Mouse (Mus musculus) ES-E14 (cell line): Measurements from ENCODE around the gene Jchain. TPM values are rescaled to one million over a fixed set of nuclear protein-coding genes. Genes with fewer than 3 reads are reported as not detected.

Experiments used
- DNase-seq: peaks from one replicate; pipeline ENCODE4 v3.0.0-alpha.2; 2013; ENCODE audit warnings: low read depth, low spot score
- H3K27ac ChIP-seq: 2 replicates; pipeline ENCODE4 v1.5.1; 2012; ENCODE audit warnings: low read depth, mild to moderate bottlenecking, low read length, moderate library complexity, mixed read lengths; ENCODE audit not compliant: poor library complexity, insufficient read depth, severe bottlenecking
- H3K36me3 ChIP-seq: 2 replicates; pipeline ENCODE4 v1.6.1; 2012; ENCODE audit warnings: mild to moderate bottlenecking, low read length, moderate library complexity, mixed read lengths; ENCODE audit not compliant: control insufficient read depth, poor library complexity, insufficient read depth, severe bottlenecking
- H3K4me1 ChIP-seq, 2 experiments: fragments of 150-350 bp in 1 of 2; sonication (generic) in 1 of 2; 2 replicates each; pipeline ENCODE4 v1.6.1; 2012; ENCODE audit warnings: low read length in 2 of 2, mild to moderate bottlenecking in 1 of 2, mixed read lengths in 1 of 2; ENCODE audit not compliant: control insufficient read depth in 2 of 2, insufficient read depth in 2 of 2, poor library complexity in 1 of 2
- H3K4me3 ChIP-seq, 2 experiments: fragments of 150-350 bp in 1 of 2; sonication (generic) in 1 of 2; 2 replicates each; pipeline ENCODE4 v1.5.1; 2012; ENCODE audit warnings: low read length in 2 of 2, low read depth in 1 of 2, mild to moderate bottlenecking in 1 of 2, mixed read lengths in 1 of 2; ENCODE audit not compliant: insufficient read depth in 1 of 2, poor library complexity in 1 of 2, severe bottlenecking in 1 of 2
- H3K9ac ChIP-seq: 2 replicates; pipeline ENCODE4 v1.6.1; 2012; ENCODE audit warnings: low read depth, mild to moderate bottlenecking, low read length, mixed read lengths; ENCODE audit not compliant: poor library complexity, insufficient read depth, severe bottlenecking
- H3K9me3 ChIP-seq: fragments of 150-350 bp; sonication (generic); 2 replicates; pipeline ENCODE4 v1.6.1; 2012; ENCODE audit warnings: low read depth, mild to moderate bottlenecking, low read length; ENCODE audit not compliant: control insufficient read depth, insufficient read depth
- CHD2 ChIP-seq: IDR thresholded peaks from 2 replicates; pipeline ENCODE4 v1.6.1; 2014; ENCODE audit warnings: mild to moderate bottlenecking, low read depth, low read length, inconsistent platforms
- HCFC1 ChIP-seq: IDR thresholded peaks from 2 replicates; pipeline ENCODE4 v1.6.1; 2012; ENCODE audit warnings: low read length, inconsistent platforms, borderline replicate concordance; ENCODE audit not compliant: insufficient read depth
- MAFK ChIP-seq: IDR thresholded peaks from 2 replicates; pipeline ENCODE4 v1.6.1; 2014; ENCODE audit warnings: mild to moderate bottlenecking, low read depth, low read length, inconsistent platforms; ENCODE audit not compliant: insufficient read depth
- ZC3H11A ChIP-seq: IDR thresholded peaks from 2 replicates; pipeline ENCODE4 v1.6.1; 2012; ENCODE audit warnings: low read depth, mild to moderate bottlenecking, inconsistent platforms, low read length, borderline replicate concordance
- ZNF384 ChIP-seq: IDR thresholded peaks from 2 replicates; pipeline ENCODE4 v1.6.1; 2012; ENCODE audit warnings: low read depth, low read length, inconsistent platforms
- in situ Hi-C, 2 experiments: fragments of 600-800 bp; cut with MboI; formaldehyde crosslinking; loops; one replicate each; pipeline ENCODE4 v1.15.1; 2025; ENCODE audit warnings: low sequenced_read_pairs in 2 of 2, inconsistent platforms in 1 of 2; ENCODE audit not compliant: unreplicated experiment in 2 of 2
- total RNA-seq: library from RNA; depleted of rRNA; stranded (reverse); fragments of 300-350 nt; gene quantifications from 2 replicates; pipeline ENCODE4 v1.2.3, GENCODE M21; 2012

Jchain gene
- total RNA-seq, 1 experiment: 2.2 TPM

DNA sequence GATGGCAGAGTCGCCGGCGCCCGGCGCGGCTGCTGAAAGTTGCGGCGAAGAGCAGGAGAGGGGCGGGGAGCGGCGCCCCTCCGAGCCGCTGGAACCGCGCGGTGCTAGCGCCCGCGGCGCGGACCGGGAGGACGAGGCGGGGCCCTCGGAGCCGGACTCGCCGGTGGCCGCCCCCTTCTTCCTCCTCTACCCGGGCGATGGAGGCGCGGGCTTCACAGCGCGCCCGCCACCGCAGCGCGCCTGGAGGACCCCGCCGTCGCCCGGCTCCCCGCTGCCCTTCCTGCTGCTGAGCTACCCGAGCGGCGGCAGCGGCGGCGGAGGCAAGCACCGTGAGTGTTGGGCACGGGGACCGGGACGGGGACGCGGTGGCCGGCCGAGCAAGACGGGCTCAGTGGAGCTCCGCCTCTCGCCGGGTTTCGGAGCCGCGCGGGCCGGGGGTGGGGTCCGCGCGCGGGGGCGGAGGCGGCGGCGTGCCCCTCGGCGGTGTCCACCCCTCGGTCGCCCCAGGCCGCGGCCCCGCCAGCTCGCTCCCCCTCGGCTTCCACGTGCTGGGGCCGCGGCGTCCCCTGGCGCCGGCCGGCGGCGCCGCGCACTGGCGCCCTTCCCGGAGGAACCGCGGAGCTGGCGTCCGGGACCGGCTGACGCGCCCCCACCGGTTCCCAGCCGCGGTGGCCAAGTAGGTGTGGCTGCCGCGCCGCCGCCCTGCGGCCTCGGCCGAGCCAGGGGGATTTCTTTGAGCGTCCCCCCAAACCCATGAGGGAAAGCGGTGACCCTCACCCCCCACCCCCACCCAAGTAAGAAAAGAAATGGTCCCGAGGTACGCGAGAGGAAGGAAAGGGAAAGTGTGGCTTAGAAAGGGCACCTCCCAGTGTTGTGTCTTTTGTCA lies 37.7 kb upstream of the Jchain start:
- Histone ChIP-seq H3K9ac (peak overlapping the region; percentile 70), H3K27ac (no peak overlapping the region), H3K9me3 (no peaks in the 10 kb centered on the region), H3K4me1 (peaks cover 7 to 14% of the 10 kb centered on the region in 2 experiments), H3K36me3 (no peaks in the 10 kb centered on the region), H3K4me3 (peak overlapping the region; percentile 89 to 99)
- in situ Hi-C loops: no loop called here
- DNase-seq: no peak
- TF ChIP-seq ZNF384: no peak

DNA sequence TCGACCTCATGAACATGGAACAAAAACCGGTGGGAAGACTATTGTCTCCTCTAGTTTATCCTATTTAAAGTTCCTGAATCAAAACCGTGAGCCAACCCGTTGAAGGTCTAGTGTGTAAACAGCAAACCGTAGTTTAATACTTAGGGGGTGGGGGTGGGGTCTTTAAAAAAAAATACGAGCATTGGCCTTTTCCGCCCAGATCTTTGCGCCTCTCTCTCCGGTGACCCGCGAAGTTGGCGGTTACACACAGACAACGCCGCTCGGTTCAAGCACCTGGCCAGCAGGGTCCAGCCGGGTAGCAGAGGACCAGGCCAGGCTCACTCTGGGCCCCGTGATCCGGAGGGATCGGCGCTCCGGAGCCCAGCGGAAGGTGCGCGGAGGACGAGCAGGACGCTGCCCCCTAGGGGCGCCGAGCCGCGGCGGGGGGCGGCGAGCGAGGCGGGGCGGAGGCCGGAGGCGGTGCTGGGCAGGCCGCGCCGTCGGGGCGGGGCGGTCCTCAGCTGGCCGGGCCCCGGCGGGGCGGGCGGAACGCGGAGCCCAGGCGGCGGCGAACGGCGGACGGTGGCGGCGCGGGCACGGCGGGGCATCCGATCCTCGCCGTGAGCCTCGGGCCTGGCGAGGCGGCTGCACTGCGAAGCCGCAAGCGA lies 36.9 kb upstream of the Jchain start, which contains the start of gene Rufy3:
Gene Rufy3, plus strand, starts transcription at position 540 of the 647 bp plus-strand sequence.
- peaks cover 4 to 10% of the 10 kb centered on the region in 2 experiments for H3K4me1 ChIP-seq

DNA sequence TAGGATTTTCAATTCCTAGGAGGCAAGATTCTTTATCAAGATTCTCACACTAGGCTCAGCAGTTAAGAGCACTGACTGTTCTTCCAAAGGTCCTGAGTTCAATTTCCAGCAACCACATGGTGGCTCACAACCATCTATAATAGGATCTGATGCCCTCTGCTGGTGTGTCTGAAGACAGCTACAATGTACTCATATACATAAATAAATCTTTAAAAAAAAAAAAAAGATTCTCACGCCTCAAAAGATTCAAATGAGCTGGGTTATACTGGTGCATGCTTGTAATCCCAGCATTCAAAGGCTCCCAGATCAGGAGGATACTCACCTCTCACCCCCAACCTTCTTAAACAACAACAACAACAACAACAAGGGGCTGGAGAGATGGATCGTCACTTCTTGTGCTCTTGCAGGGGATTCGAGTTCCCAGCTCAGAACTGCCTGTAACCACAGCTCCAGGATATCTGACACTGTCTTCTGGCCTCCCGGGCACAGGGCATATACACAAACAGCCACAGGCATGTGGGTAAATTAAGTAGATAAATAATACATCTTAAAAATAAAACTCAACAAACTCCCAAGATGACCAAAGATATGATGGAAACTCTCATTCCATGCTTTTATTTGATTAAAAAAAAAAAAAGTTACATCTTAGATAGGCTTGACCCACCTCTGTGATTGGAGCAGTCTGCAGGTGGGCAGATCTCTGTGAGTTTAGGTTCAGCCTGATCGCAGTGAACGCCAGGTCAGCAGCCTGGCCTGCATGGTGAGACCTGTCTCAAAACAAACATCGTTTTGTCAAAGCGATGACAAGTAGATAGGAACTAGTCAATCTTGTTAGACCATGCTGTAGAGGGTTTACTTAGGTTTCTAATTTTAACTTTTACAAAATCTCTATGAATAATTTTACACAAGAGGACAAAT lies 35.4 kb upstream of the Jchain start:
- in situ Hi-C loops: no loop called here
- Histone ChIP-seq H3K9me3 (no peaks in the 10 kb centered on the region), H3K4me3 (no peak overlapping the region), H3K27ac (no peak overlapping the region), H3K36me3 (no peaks in the 10 kb centered on the region), H3K4me1 (peaks cover 3 to 10% of the 10 kb centered on the region in 2 experiments), H3K9ac (no peak overlapping the region)
- no peak for DNase-seq
- TF ChIP-seq ZC3H11A: no peak
- peak; percentile 52; the same call in 1 of the 2 replicates for TF ChIP-seq ZNF384
- no peak for TF ChIP-seq CHD2

More for the DNA sequence above, 36.9 kb upstream of the Jchain start, which contains the start of gene Rufy3:
- no peak for TF ChIP-seq ZC3H11A
- 0 out of 2 replicates have a peak, but pooled peaks have one; percentile 40 for TF ChIP-seq ZNF384
- no peak for TF ChIP-seq MAFK
- TF ChIP-seq CHD2: no peak
- no peak; the same call in 1 of the 2 replicates for TF ChIP-seq HCFC1
- no peaks in the 10 kb centered on the region for H3K9me3 ChIP-seq
- peak within 1 kb of the TSS; percentile 70 for H3K9ac ChIP-seq
- no peak within 1 kb of the TSS for H3K27ac ChIP-seq
- DNase-seq: no peak
- peak within 1 kb of the TSS; percentile 89 to 99 for H3K4me3 ChIP-seq
- no peaks in the 10 kb centered on the region for H3K36me3 ChIP-seq
- in situ Hi-C loops: no loop called here

DNA sequence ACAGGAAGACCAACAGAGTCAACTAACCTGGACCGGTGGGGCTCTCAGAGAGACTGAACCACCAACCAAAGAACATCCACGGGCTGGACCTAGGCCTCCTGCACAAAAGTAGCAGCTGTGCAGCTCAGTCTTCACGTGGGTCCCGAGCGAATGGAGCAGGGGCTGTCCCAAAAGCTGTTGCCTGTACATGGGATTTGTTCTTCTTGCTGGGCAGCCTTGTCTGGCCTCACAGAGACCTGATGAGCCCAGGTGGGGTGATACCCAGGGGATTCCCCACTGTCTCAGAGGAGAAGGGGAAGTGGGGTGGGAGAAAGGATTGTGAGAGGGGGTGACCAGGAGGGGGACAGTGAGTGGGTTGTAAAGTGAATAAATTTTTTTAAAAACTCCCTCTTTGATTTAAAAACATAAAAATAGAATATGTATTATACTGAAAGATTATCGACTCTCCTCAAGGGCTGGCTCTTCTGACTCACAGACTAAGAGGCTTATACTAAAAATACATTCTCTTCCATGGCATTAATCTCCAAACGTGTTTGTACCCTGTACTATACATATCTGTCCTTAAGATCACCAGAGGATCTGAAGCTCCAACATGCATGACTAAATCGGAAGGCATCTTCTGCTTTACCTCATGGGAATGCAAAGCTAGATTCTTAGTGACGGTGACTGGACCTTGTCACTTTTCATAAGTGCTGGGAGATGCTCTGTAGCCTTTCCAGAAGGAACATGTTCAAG lies 33.6 kb upstream of the Jchain start:
- in situ Hi-C loops: no loop called here
- Histone ChIP-seq H3K9me3 (no peaks in the 10 kb centered on the region), H3K4me1 (peaks cover 0 to 8% of the 10 kb centered on the region in 2 experiments), H3K27ac (no peak overlapping the region), H3K4me3 (no peak overlapping the region), H3K9ac (no peak overlapping the region), H3K36me3 (peaks cover 2% of the 10 kb centered on the region)
- DNase-seq: no peak
- no peak for TF ChIP-seq ZC3H11A
- no peak for TF ChIP-seq MAFK
- TF ChIP-seq CHD2: no peak
- TF ChIP-seq HCFC1: no peak
- no peak for TF ChIP-seq ZNF384
